Mouse (Mus musculus) olfactory bulb, adult 2 months (tissue): ENCODE measurements around the gene Msh5.
A peak's percentile ranks its signal among the peaks of the same experiment; 100 is the strongest.

Source experiments
- CTCF ChIP-seq: fragments of 200-500 bp; IDR thresholded peaks from 2 replicates; pipeline ENCODE4 v1.5.1; 2012; ENCODE audit warnings: low read depth, mild to moderate bottlenecking, low read length, moderate library complexity; ENCODE audit not compliant: insufficient read depth
- POLR2A ChIP-seq: fragments of 200-500 bp; IDR thresholded peaks from 2 replicates; pipeline ENCODE4 v1.6.1; 2012; ENCODE audit warnings: mild to moderate bottlenecking, low read depth, low read length, moderate library complexity; ENCODE audit not compliant: insufficient read depth

GRCm38 (mm10) chr17:35000717-35001451 lies 45.7 kb downstream of the Msh5 start, which contains the start of gene Vars:
- TF ChIP-seq POLR2A (peak; percentile 54), CTCF (no peak)
